Comparison of ENCODE assay signal across 22 mouse cellular contexts in genomic region chr2:33319934-33320333, GRCm38 (mm10). TPM values are rescaled to one million over a fixed set of nuclear protein-coding genes. Genes with fewer than 3 reads are reported as not detected.
DNase-seq lines count a peak whose midpoint lies in the region; ATAC-seq lines count a peak whose summit lies in the region.
"Had no signal": no experiment of that assay in that cellular context is flagged by ENCODE, and none has a peak within 500 bp of the region (broad histone marks: within the 10 kb centered on the region; RNA-seq: fewer than 3 reads in every experiment).

No protein-coding gene starts in this region.

- intact Hi-C loops in heart, postnatal 25 days (cut with DNase I): loop anchor here (5.0 kb wide), 2 partner anchors 83 to 103 kb away; partner anchors contain the start of gene Angptl2

- H3K36me3 ChIP-seq in limb, embryonic 12.5 days: no peaks in the 10 kb centered on the region
- no peaks in the 10 kb centered on the region for H3K36me3 ChIP-seq in limb, embryonic 10.5 days
- H3K36me3 ChIP-seq in embryonic facial prominence, embryonic 10.5 days (replicated peaks): no peaks in the 10 kb centered on the region
- H3K36me3 ChIP-seq: embryonic facial prominence, embryonic 12.5 days; embryonic facial prominence, embryonic 15.5 days; heart, embryonic 12.5 days had no signal

- H3K4me3 ChIP-seq in limb, embryonic 12.5 days (replicated peaks): no peak overlapping the region
- no peak overlapping the region for H3K4me3 ChIP-seq in limb, embryonic 10.5 days
- H3K4me3 ChIP-seq in embryonic facial prominence, embryonic 10.5 days: no peak overlapping the region
- H3K4me3 ChIP-seq: embryonic facial prominence, embryonic 12.5 days; embryonic facial prominence, embryonic 15.5 days; heart, embryonic 12.5 days had no signal

- 0 out of 2 replicates have a peak overlapping the region, but pooled peaks have one; percentile 35 for H3K27ac ChIP-seq in limb, embryonic 12.5 days
- no peak overlapping the region for H3K27ac ChIP-seq in limb, embryonic 10.5 days
- H3K27ac ChIP-seq in embryonic facial prominence, embryonic 10.5 days (replicated peaks): peak overlapping the region; percentile 24; the same call in 1 of the 2 replicates
- H3K27ac ChIP-seq: embryonic facial prominence, embryonic 12.5 days; embryonic facial prominence, embryonic 15.5 days; hindbrain, embryonic 14.5 days; hindbrain, postnatal 0 days had no signal

- H3K9ac ChIP-seq in limb, embryonic 12.5 days (replicated peaks): no peak overlapping the region
- H3K9ac ChIP-seq: embryonic facial prominence, embryonic 12.5 days; embryonic facial prominence, embryonic 15.5 days; heart, embryonic 12.5 days; hindbrain, embryonic 14.5 days had no signal

- no peaks in the 10 kb centered on the region for H3K9me3 ChIP-seq in limb, embryonic 12.5 days
- no peaks in the 10 kb centered on the region for H3K9me3 ChIP-seq in limb, embryonic 10.5 days (replicated peaks)
- H3K9me3 ChIP-seq in embryonic facial prominence, embryonic 10.5 days: no peaks in the 10 kb centered on the region
- H3K9me3 ChIP-seq: embryonic facial prominence, embryonic 12.5 days; embryonic facial prominence, embryonic 15.5 days; heart, embryonic 12.5 days had no signal

- no peak overlapping the region for H3K4me2 ChIP-seq in limb, embryonic 12.5 days
- H3K4me2 ChIP-seq: embryonic facial prominence, embryonic 12.5 days; embryonic facial prominence, embryonic 15.5 days; heart, embryonic 12.5 days; hindbrain, embryonic 14.5 days had no signal

- ATAC-seq in limb, embryonic 12.5 days (ENCODE audit: insufficient number of reproducible peaks, insufficient read depth, low FRiP score, low TSS enrichment, low read depth): no peak
- ATAC-seq: activated CD4-positive, CD25-positive, alpha-beta regulatory T cell, adult 4 months; forebrain, embryonic 16.5 days; hindbrain, postnatal 0 days; inflammation-experienced regulatory T-cells, adult 6 months; intestine, embryonic 16.5 days had no signal

- H3K4me1 ChIP-seq in limb, embryonic 12.5 days (replicated peaks): peaks cover 37% of the 10 kb centered on the region
- peaks cover 39% of the 10 kb centered on the region for H3K4me1 ChIP-seq in limb, embryonic 10.5 days
- peaks cover 68% of the 10 kb centered on the region for H3K4me1 ChIP-seq in embryonic facial prominence, embryonic 10.5 days

- no peaks in the 10 kb centered on the region for H3K27me3 ChIP-seq in limb, embryonic 12.5 days
- no peaks in the 10 kb centered on the region for H3K27me3 ChIP-seq in limb, embryonic 10.5 days (ENCODE audit: low read depth, poor library complexity, severe bottlenecking)
- 0 out of 2 replicates have a peak, but pooled peaks cover 7% of the 10 kb centered on the region for H3K27me3 ChIP-seq in embryonic facial prominence, embryonic 10.5 days (replicated peaks; ENCODE audit: low read depth, poor library complexity, severe bottlenecking)
- H3K27me3 ChIP-seq: embryonic facial prominence, embryonic 12.5 days; embryonic facial prominence, embryonic 15.5 days; heart, embryonic 12.5 days had no signal

- WGBS in limb, embryonic 12.5 days: 100% methylated on average over 1 of the region's 1 CpGs
- WGBS in limb, embryonic 10.5 days: 100% methylated on average over 1 of the region's 1 CpGs
- 94% methylated on average over 1 of the region's 1 CpGs for WGBS in embryonic facial prominence, embryonic 10.5 days

- DNase-seq in cerebellum, adult 18-20 months: peak; percentile 29 to 34
- DNase-seq in cerebellum, postnatal 10 days: no peak
- peak; percentile 74 for DNase-seq in heart, adult 11 months
- DNase-seq in heart, postnatal 25 days (ENCODE audit: low spot score): no peak
- no peak for DNase-seq in limb, embryonic 10.5 days (ENCODE audit: low spot score)
- DNase-seq in embryonic facial prominence, embryonic 10.5 days (ENCODE audit: low spot score): no peak
- DNase-seq: adrenal gland, adult 8-10 months; adrenal gland, postnatal 25 days; cerebellum, postnatal 14 days; gastrocnemius, postnatal 10 days; gastrocnemius, postnatal 36 days; heart, postnatal 14 days had no signal

RNA-seq across cellular contexts. Expression of gene Ralgps1, which starts 51.4 kb away (rescaled TPM):
- 1 to 10 TPM; 4.1 to 5.8 TPM for total RNA-seq in heart, postnatal 25 days (2021)
- 4.8 and 5.2 TPM in 2 replicates for polyA plus RNA-seq in limb, embryonic 12.5 days (2016; fragmentation: Nextera tagmentation; extraction: Ambion mirVana)
- 2.4 and 3.8 TPM in 2 replicates for polyA plus RNA-seq in limb, embryonic 10.5 days (2016; fragmentation: Nextera tagmentation; extraction: Ambion mirVana)
- 4.8 and 5.5 TPM in 2 replicates for polyA plus RNA-seq in embryonic facial prominence, embryonic 10.5 days (2016; fragmentation: Nextera tagmentation; extraction: Ambion mirVana)

Comparison
In these comparisons a context has a peak if more than half of its experiments do, and no peak if none do; other contexts are left out.
1. DNase-seq: peak in cerebellum, adult 18-20 months (2 of 2) and heart, adult 11 months (single experiment); none in cerebellum, postnatal 10 days (0 of 2), heart, postnatal 25 days (single experiment), limb, embryonic 10.5 days (single experiment) and embryonic facial prominence, embryonic 10.5 days (single experiment).